Mouse (Mus musculus) regulatory T cell (primary cell): ENCODE data around the gene Ikbip.

Source experiments
- in situ Hi-C: fragments of 300-600 bp; cut with MboI, MseI; formaldehyde crosslinking; loops from one replicate; pipeline ENCODE4 v1.15.1; 2025; ENCODE audit warnings: high pct_unique_total_duplicates

The Ikbip gene

GRCm38 (mm10) chr10:91082550-91083392 lies at the start of gene Ikbip, which contains the start of gene Apaf1:
Gene Ikbip, plus strand, starts transcription at chr10:91082940.
Gene Apaf1, minus strand, starts transcription at chr10:91082770.
- in situ Hi-C loops = loop anchor here (5.0 kb wide), 1 partner anchor 40 kb away; the partner anchor contains the start of gene Slc25a3

GRCm38 (mm10) chr10:91033942-91034341 lies 48.8 kb upstream of the Ikbip start:
- in situ Hi-C loops = loop anchor here (10.0 kb wide), 1 partner anchor 1861 kb away; no protein-coding TSS in a partner anchor

- in situ Hi-C loops = no loop called here
Observed at GRCm38 (mm10) chr10:91049696-91050095, 33.0 kb upstream of the Ikbip start.

- in situ Hi-C loops = no loop called here
Observed at GRCm38 (mm10) chr10:91051156-91051555, 31.6 kb upstream of the Ikbip start.

- in situ Hi-C loops = no loop called here
Observed at GRCm38 (mm10) chr10:91052734-91053133, 30.0 kb upstream of the Ikbip start.

- in situ Hi-C loops = no loop called here
Observed at GRCm38 (mm10) chr10:91060742-91061141, 22.0 kb upstream of the Ikbip start.

GRCm38 (mm10) chr10:91062355-91062754 lies 20.4 kb upstream of the Ikbip start:
- in situ Hi-C loops = no loop called here

GRCm38 (mm10) chr10:91071768-91072167 lies 11.0 kb upstream of the Ikbip start:
- in situ Hi-C loops = loop anchor here (5.0 kb wide), 1 partner anchor 71 kb away; no protein-coding TSS in a partner anchor

GRCm38 (mm10) chr10:91073345-91073744 lies 9.4 kb upstream of the Ikbip start:
- in situ Hi-C loops = loop anchor here (5.0 kb wide), 1 partner anchor 69 kb away; no protein-coding TSS in a partner anchor

- in situ Hi-C loops = no loop called here
Observed at GRCm38 (mm10) chr10:91076667-91077066, 6.1 kb upstream of the Ikbip start.

GRCm38 (mm10) chr10:91080540-91080939 lies 2.2 kb upstream of the Ikbip start:
- in situ Hi-C loops = loop anchor here (5.0 kb wide), 1 partner anchor 42 kb away; the partner anchor contains the start of gene Slc25a3

GRCm38 (mm10) chr10:91081959-91082507 lies 707 bp upstream of the Ikbip start:
- in situ Hi-C loops = loop anchor here (5.0 kb wide), 1 partner anchor 40 kb away; the partner anchor contains the start of gene Slc25a3

GRCm38 (mm10) chr10:91083393-91083927 lies 720 bp downstream of the Ikbip start:
- in situ Hi-C loops = loop anchor here (5.0 kb wide), 1 partner anchor 39 kb away; the partner anchor contains the start of gene Slc25a3

- in situ Hi-C loops = no loop called here
Observed at GRCm38 (mm10) chr10:91092812-91093211, 10.1 kb downstream of the Ikbip start.

- in situ Hi-C loops = no loop called here
Observed at GRCm38 (mm10) chr10:91094251-91095104, 11.7 kb downstream of the Ikbip start.

GRCm38 (mm10) chr10:91098056-91098455 lies 15.3 kb downstream of the Ikbip start:
- in situ Hi-C loops = no loop called here

GRCm38 (mm10) chr10:91100101-91100500 lies 17.4 kb downstream of the Ikbip start:
- in situ Hi-C loops = no loop called here

GRCm38 (mm10) chr10:91101936-91102335 lies 19.2 kb downstream of the Ikbip start:
- in situ Hi-C loops = no loop called here

- in situ Hi-C loops = no loop called here
Observed at GRCm38 (mm10) chr10:91102799-91103590, 20.3 kb downstream of the Ikbip start.

GRCm38 (mm10) chr10:91105981-91106380 lies 23.2 kb downstream of the Ikbip start:
- in situ Hi-C loops = no loop called here
